Mouse (Mus musculus) left cerebral cortex, adult 18-20 months (tissue): ENCODE results near the gene Gstm6. TPM values are rescaled to one million over a fixed set of nuclear protein-coding genes. Genes with fewer than 3 reads are reported as not detected.
"Not testable (repeated sequence)": the region's sequence is repeated elsewhere in the genome, so short reads cannot be mapped to it uniquely, and the experiment has no call there.

Experiments used
- DNase-seq, 2 experiments: peaks; one replicate each; pipeline ENCODE4 v3.0.0; 2021 to 2022; ENCODE audit warnings: low spot score in 2 of 2, mixed read lengths in 1 of 2
- long read RNA-seq, 2 experiments: library from polyadenylated mRNA; stranded (forward); transcript quantifications; one replicate each; pipeline ENCODE4 v2.0.0; 2021
- total RNA-seq, 2 experiments: library from RNA; stranded (reverse); gene quantifications; 2 replicates each; pipeline ENCODE4 v1.2.3; 2021

Gene Gstm6
- 1 to 10 TPM; 5.8 to 6.7 TPM for total RNA-seq
- long read RNA-seq, experiment 1, partial matches to known transcripts, result 1 of 5 reads
- long read RNA-seq, experiment 1, other reads (novel, unspliced or antisense), result 2 of 5 reads
- long read RNA-seq, experiment 2, partial matches to known transcripts, result 2 of 5 reads
- long read RNA-seq, experiment 2, other reads (novel, unspliced or antisense), result 3 of 5 reads

DNA sequence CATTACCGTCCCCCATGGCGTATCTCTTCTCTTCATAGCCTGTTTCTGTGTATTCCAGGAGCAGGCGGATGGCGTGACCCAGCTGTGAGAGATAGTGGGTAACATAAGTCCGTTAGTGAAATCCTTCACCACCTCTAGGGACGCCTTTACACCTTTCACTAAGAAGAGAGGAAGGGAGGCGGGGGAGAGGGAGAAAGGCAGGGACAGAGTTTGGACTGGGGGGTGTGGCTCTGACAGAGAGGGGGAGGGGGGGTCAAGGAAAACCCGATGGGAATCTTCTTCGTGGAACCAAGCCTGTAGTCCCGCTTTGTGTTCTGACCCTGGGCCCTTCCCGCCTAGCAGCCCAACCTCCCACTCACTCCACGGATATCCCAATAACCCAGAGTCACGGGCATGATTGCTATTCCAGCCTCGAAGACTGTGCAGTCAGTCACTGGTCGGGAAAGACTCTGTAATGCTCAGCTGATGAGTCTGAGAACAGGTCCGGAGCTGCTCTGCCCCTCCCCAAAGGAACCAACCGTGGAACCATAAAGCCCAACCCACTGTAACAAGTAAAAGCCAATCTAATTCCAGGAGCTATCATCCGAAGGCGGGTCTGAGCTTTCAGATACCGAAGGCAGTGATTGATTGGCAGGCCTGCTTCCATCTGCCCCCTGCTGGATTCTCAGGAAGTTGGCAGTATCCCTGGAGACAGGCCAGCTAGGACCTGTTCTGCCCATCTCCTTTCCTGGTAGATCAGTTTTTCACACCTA lies at the start of gene Gstm6:
Gene Gstm6, minus strand, starts transcription at position 511 of the 752 bp plus-strand sequence.
- no peak for DNase-seq

- DNase-seq, result no peak
These were observed 42.6 kb upstream of the Gstm6 start, which contains the start of gene Gstm2 for GRCm38 (mm10) chr3:107986041-107986562. Gstm2 (minus strand) TSS chr3:107986453.

DNA sequence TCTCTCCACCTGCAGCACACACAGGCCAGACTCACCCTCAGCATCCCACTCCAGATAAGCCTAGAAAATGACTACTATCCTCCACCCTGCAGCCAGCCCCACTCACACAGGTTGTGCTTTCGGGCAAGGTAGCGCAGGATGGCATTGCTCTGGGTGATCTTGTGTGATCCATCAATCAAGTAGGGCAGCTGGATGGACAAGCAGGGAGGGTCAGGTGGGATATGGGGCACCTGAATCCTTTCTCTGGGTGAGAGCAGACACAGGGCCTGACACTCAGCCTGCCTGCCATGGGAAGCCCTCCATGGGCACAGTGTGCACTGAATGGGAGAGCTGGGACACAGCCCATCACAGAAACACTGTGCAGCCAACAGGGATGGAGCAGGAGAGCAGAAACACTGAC lies 41.6 kb upstream of the Gstm6 start:
- DNase-seq, result not testable (repeated sequence)

DNA sequence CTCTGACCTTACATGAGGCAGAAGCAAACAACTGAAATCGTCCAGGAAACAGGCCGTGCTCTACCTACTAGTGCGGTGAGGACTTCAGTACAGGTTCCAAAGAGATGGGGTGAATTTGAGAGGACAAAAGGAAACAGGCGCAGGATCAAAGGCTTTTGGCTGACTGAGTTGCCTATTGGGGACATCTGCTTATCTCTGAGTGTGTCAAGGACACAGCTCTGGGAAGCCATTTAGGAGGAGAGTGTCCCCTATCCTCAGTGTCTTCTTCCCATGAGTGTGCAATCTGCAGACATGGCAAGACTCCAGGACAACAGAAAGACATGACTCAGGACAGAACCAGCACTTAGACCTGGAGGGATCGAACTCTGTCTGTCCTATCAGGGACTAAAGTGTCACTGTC lies 40.9 kb upstream of the Gstm6 start:
- DNase-seq, result no peak

DNA sequence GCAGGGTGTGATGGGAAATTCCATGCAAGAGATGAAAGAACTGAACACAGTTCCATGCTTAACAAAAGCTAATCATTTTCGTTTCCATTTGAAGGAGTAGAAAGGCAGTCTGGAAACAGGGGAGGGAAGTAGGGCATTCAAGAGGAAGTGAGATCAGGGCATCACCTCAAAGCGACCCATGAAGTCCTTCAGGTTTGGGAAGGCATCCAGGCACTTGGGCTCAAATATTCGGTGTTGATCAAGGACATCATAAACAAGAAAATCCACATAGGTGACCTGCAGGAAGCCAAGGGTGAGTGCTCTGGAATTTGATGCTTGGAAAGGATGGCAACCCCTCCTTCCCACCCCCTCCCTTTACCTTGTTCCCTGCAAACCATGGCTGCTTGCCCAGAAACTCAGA lies 40.2 kb upstream of the Gstm6 start:
- DNase-seq, result no peak

DNA sequence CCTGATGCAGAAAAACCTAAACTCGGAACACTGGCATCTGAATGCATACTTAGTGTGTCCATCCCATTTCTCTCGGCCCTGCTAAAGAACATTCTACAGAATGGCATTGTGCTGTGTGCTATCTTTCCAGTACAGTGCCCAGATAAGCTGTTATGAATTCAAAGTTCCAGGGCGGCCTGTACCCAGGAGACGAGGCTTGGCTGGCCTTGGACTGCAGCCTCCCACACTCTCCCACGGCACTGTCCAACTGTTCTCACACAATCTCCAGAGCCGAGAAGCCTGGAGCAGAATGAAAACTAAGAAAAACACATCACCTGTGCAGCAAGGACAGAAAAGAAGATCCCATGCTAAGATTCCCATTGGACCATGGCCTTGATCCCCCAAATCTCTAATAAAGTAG lies 39.2 kb upstream of the Gstm6 start:
- peak in 1 of 2 experiments; percentile 18 for DNase-seq

GRCm38 (mm10) chr3:107981261-107981660 lies 37.7 kb upstream of the Gstm6 start:
- no peak for DNase-seq

DNA sequence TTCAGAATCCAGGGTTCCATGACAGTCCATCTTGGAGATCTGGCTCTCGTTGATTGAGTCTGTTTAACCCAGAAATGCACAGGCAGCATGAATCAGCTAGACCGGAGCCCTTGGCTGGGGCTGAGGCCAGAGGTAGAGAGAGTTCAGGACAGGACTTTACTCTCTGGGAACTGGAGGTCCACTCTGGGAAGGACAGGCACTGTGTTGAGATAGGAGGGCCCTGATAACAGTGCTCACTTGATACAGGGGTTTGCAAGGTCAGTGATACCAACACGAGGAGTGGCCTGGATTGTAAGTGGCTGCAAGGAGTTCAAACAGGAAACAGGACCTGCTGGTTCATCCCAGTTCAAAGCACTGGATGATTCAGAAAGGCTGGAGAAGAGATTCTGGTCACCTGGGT lies 34.1 kb upstream of the Gstm6 start:
- no peak for DNase-seq

GRCm38 (mm10) chr3:107974237-107974636 lies 30.7 kb upstream of the Gstm6 start:
- DNase-seq, result no peak

GRCm38 (mm10) chr3:107972070-107972469 lies 28.5 kb upstream of the Gstm6 start:
- DNase-seq, result no peak

DNA sequence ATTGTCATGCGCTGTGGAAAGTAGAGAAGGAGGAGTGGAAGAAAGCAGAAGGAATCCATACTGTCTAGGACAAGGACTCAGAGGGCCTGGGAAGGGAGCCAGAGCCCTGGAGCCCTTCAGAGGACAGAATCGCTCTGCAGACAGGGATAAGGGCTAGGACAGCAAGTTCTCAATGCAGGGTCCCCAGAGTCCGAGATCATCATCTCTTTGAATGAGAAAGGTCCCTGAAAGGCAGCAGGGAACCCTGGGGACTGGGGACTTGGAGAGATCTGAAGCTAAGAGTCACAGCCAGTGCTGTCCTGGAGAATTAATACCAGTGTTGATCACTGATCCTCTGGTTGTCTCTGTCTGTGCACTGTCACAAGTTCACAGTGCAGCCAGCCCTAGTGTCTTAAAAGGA lies 27.6 kb upstream of the Gstm6 start:
- DNase-seq, result not testable (repeated sequence)

DNA sequence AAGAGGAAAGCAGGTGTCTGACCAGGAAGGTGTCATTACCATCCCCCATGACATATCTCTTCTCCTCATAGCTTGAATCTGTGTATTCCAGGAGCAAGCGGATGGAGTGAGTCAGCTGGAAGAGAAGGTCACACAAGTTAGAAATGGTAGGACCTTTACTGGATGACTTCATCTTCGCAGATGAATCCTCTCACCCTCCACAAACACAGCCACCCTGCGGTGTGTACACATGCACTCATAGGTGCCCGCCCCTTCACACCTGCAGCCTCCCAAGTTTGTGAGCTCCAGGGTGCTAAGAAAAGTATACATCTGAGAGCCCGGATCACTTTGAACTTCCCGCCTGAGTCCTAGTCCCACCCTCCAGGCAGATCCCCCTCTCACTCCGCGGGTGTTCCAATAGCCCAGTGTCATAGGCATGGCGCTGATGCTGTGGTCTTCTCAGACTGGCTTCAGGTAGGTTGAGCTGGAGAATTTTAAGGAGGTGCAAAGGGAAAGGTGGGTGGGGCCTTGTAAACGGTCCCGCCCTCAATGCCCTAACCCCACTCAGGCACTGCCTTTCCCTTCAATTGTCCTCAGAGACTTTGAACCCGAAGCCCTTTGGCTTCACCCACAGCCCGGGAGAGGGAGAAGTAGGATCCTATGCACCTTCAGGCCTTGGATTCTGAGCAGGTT lies 25.3 kb upstream of the Gstm6 start, which contains the start of gene Gstm3:
Gene Gstm3, minus strand, starts transcription at position 560 of the 672 bp plus-strand sequence.
- no peak for DNase-seq

DNA sequence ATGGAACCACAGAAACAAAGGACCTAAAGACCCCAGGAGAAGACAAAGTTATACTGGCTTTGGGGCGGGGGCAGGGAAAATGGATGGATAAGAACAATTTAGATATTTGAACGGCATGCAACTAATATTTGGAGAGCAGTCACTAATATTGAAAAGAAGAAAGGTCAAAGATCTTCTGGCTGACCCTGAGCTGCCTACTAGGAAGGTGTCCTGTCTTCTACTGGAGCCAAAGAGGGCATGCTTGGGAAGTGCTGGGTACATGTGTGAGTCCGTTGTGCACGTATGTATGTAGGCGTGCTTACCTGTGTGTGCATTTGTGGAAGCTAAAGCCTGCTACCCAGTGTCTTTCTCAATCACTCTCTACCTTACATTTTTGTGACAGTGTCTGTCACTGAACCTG lies 23.1 kb upstream of the Gstm6 start:
- no peak for DNase-seq

- DNase-seq, result no peak
These were observed 22.0 kb upstream of the Gstm6 start for GRCm38 (mm10) chr3:107965592-107965991.

- no peak for DNase-seq
These were observed 21.2 kb upstream of the Gstm6 start for GRCm38 (mm10) chr3:107964656-107965308.

DNA sequence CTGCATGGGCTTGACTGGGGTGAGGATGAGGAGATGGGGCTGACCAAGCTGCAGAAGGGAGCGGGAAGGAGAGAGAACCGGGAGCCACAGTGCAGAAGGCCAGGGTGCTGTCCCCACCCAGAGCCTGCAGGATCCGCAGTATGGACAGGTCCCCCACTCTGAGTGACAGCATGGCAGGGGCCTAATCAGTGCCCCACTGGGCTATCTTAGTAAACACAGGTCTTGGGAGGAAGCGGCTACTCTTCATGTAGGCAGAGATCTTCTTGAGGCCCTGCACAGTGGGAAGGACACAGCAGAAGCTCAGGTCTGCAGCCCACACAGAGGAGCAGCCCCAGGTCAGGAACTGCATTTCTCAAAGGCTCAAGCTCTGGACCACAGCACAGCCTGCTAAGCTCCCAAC lies 20.5 kb upstream of the Gstm6 start:
- no peak for DNase-seq

GRCm38 (mm10) chr3:107955260-107955659 lies 11.7 kb upstream of the Gstm6 start:
- DNase-seq, result not testable (repeated sequence)

DNA sequence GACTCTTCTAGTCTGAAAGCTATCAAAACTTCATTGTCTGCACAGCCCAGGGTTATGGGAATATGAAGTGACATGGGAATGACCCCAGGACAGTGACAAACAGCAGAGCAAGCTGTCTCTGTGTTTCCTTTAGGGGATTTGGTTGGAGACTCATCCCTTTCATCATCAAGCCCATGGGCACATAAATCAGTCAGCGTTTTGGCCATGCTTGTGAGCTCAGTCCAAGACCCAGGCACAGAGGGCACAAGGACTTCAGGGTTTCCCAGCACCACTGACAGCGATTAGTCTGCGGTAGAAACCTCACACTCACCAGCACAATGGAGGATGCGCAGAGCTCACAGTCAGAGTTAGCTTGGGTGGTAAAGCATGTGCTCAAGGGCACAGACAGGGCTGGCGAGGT lies 10.4 kb upstream of the Gstm6 start:
- DNase-seq, result no peak

- peak in 1 of 2 experiments; percentile 57 for DNase-seq
These were observed 9.8 kb upstream of the Gstm6 start for GRCm38 (mm10) chr3:107953328-107953755.

DNA sequence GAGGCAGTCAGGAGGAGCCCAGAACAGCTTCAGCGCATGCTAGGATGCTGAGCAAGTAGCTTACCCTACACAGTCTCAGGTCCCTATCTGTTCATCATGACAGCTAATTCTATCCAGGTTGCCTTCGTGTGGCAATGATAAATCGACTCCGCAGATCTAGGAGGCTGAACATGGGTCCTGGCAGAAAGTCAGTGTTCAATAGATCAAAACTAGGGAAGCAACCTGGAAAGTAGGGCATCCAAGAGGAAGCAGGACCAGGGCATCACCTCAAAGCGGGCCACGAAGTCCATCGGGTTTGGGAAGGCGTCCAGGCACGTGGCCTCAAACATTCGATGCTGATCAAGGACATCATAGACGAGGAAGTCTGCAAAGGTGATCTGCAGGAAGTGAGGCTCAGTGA lies 7.0 kb upstream of the Gstm6 start:
- DNase-seq, result no peak

GRCm38 (mm10) chr3:107949461-107949860 lies 5.9 kb upstream of the Gstm6 start:
- not testable (repeated sequence) for DNase-seq
